Mouse (Mus musculus) thymus, postnatal 4 days (tissue): ENCODE measurements around the gene Serpinf2.
"Not testable (repeated sequence)": the region's sequence is repeated elsewhere in the genome, so short reads cannot be mapped to it uniquely, and the experiment has no call there.

ENCODE experiments used
- DNase-seq: peaks from one replicate; pipeline ENCODE4 v3.0.0; 2021

Serpinf2 gene

DNA sequence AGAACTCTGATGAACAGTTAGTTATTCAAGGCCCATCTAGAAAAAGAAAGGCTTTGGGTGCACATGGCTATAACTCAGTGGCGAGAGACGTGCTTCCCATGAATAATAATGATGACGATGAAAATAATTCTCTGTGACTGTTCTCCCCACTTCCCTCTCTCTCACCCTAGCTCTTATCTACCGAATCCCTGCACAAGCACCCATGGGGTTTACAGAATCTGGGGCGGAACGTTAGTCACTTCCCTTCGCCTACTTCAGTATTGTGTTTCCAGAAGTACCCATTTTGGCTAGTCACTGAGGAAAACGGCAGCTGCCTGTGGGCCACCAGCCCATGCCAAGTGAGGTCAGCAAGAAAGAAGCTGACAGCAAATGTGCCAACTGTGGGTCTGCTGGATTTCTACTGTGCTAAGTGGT is 19.2 kb upstream of the Serpinf2 start:
- DNase-seq: peak; percentile 40

- peak; percentile 75 for DNase-seq
These were observed 18.8 kb upstream of the Serpinf2 start for GRCm38 (mm10) chr11:75458169-75458568.

GRCm38 (mm10) chr11:75456440-75456871 is 17.1 kb upstream of the Serpinf2 start:
- DNase-seq: peak; percentile 31

- not testable (repeated sequence) for DNase-seq
These were observed 16.6 kb upstream of the Serpinf2 start for GRCm38 (mm10) chr11:75455971-75456370.

DNA sequence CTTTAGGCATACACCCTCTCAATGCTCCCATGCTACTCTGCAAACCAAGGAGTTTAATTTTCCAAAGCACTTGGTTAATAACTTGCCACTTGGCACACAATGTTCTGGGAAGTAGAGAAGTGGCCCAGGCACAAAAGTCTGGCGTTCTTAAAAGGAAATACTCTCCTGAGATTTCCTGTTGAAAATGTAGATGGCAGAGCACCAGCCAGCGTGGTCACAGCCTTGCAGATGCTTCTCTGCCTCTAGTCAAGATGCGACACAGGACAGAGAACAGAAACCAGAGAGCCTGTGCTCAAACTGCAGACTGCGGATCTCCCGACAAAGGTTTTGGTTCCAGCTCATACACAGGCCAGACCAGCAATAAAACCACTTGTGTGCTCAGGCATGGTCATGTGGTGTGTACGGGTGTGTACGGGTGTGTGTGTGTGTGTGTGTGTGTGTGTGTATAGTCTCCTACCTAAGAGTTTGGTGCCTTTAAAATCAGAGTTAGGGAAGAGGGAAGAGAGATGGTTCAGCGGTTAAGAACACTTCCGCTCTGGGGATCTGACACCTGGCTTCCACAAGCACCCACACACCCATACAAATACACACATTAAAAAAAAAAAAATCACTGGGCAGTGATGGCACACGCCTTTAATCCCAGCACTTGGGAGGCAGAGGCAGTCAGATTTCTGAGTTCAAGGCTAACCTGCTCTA is 15.8 kb upstream of the Serpinf2 start:
- peak; percentile 42 for DNase-seq

DNA sequence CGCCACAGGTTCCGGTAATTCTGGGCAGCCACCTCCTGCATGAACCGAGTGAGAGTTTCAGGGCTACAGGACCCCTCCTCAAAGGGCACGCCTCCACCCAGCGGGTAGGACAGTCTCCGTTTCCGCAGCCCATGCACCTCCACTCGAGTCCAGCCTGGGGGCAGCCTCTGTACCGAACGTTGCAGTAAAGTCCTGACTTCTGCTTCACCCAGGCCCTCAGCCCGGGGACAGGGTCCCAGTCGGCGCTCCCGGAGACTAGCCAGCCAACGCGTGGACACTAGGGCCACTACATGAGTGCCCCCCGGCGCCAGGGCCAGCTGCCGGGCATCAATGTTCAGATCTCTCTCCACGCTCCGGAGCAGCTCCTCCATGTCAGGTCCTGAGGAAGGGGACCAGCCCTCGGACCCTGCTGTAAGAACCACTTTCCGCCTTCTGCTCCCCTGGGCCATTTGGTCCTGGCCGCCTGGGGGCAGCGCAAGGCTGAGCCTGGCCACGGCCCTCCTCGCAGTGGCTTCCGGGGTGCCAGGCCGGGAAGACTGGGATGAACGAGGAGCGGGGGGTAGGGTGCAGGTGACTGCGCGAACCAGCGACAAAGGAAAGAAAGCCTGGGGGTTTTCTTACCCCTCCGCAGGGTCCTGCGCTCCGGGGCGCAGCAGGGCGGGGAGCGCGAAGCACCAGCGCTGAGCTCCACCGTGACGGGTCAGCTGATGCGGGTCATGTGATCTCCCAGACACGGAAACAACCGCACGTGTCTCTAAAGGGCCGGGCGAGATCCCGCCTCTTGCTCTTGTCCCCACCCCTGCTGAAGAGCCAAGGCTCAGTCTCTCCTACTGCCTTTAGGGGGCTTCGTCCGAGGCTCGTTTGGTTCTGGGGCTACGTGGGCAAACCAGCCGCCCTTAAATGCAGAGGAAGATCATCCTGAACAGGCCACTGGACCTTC is 14.9 kb upstream of the Serpinf2 start, which contains the start of gene Wdr81:
Wdr81 (minus strand) TSS at position 727 of the 940 bp plus-strand sequence.
- DNase-seq: peak; percentile 86

GRCm38 (mm10) chr11:75452812-75453557 is 13.6 kb upstream of the Serpinf2 start:
- DNase-seq: no peak

GRCm38 (mm10) chr11:75452081-75452480 is 12.7 kb upstream of the Serpinf2 start:
- no peak for DNase-seq

DNA sequence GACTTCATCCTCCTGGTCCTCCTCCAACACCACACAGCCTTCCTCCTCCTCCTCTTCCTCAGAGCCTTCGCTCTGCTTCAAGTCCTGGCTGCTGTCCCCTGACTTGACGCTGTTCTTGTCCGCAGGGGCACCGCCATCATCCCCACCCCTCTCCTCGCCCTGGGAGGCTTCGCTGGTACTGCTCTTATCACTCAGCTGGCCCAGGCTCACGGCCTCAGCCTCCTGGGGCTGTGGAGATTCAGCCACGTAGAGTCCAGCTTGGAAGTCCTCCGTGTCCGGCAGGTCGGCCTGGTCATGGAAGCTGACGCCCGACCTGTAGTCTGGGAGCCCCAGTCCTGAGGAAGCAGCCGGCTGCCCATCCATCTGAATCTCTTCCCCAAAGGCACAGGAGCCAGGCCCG is 11.5 kb upstream of the Serpinf2 start:
- DNase-seq: no peak

GRCm38 (mm10) chr11:75450304-75450908 is 11.0 kb upstream of the Serpinf2 start:
- DNase-seq: no peak

DNA sequence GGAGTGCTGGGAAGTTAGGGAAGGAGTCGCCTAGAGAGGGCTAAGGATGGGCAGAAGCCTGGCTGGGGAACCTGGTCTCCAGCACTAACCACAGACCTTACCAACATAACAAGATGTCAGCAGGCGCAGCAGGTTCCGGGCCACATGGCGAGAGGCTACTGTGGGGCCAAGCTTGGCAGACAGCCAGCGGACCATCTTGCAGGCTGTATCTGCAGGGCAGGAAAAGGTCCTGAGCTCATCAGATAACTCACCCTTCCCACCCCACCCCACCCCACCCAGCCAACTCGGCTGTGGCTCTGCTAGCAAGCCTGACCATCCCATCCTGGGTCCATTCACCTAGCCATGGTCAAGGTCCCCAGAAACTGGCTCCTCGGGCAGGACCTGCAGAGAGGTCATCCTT is 10.3 kb upstream of the Serpinf2 start:
- no peak for DNase-seq

DNA sequence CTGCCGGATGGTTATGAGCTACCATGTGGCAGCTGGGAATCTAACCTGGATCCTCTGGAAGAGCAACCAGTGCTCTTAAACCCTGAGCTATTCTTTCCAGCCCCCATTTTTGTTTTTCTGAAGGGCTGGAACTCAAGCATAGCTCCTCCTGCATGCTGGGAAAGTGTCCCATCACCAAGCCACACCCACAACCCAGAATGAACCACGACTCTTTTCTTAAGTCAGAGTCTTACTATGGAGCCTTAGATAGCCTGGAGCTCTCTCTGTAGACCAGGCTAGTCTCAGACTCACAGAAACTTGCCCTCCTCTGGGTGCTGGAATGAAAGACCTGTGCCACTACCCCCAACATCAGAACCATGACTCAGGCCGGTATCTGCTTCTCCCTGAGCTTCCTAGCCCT is 9.2 kb upstream of the Serpinf2 start:
- no peak for DNase-seq

DNA sequence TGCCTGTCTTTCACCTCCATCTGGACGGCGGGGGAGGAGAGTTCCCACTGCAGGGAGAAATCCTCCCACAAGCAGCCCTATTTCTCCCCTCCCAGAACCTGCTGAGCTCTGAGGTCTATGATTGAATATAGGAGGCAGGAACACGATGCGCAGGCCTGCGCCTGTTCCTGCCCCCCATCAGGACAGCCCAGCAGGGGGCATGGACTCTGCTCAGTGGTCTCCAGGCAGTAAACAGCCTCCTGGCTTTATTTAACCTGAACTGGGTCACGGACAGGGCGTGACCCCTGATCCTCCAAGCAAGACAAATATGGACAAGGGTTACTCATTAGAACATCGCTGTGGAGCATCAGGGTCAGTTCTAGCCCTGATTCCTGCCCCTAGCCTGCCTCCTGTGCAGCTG is 4.3 kb upstream of the Serpinf2 start:
- no peak for DNase-seq

DNA sequence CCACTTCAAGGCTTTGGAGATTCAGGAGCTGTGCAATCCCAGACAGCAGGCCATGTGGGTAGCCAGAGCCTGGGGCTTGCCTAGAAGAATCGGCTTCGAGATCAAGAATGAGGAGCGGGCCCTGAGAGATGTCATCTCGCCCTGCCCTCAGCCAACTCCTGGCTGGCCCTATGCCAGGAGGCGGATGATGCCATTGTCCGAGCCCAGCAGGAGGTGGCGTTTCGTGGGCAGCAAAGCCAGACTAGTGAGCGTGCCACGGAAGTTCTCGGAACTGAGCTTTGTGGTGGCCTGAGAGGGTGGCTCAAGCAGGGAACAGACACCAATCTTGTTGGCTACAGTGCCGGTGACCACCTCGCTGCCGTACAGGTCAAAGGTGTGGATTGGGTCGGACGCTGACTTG is 2.2 kb upstream of the Serpinf2 start:
- DNase-seq: no peak

GRCm38 (mm10) chr11:75441034-75441433 is 1.6 kb upstream of the Serpinf2 start:
- DNase-seq: no peak

DNA sequence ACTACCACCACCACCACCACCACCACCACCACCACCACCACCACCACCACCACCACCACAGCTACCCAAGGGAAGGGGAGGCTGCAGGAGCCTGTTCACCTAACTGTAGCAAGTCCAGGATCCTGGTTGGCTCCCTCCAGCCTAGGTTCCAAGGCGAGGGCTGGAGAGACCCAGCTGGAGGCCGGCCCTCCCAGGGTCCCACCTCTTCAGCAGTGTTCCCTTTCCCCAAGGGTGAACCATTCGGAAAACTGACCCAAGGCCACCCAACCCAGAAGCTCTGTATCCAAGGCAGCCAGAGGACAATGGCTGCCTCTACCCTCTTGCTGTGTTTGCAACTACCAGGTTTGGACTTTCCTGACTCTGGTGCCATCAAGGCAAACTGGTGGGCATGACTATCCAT is 560 bp upstream of the Serpinf2 start:
- DNase-seq: no peak

DNA sequence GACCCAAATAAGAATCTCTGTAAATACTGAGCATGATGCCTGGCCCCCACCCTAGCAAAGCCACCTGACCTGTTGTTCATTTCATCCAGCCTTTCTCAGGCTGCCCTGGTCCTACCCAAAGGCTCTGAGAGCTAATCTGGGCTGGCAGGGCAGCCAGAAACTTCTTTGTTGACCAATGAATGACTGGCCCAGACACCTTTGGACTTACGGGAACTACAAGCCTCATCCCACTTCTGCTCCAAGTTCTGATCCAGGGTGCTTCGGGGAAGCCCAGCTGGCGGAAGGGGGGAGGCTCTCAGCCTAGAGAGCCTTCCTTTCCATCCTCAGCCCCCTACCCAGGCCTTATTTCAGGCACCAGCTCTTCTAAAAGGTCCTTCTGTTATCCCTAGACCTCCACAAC is 587 bp downstream of the Serpinf2 start:
- DNase-seq: no peak

GRCm38 (mm10) chr11:75438194-75438593 is 1.2 kb downstream of the Serpinf2 start:
- DNase-seq: no peak

- no peak for DNase-seq
These were observed 5.3 kb downstream of the Serpinf2 start for GRCm38 (mm10) chr11:75434138-75434537.

GRCm38 (mm10) chr11:75431307-75431706 is 8.1 kb downstream of the Serpinf2 start:
- DNase-seq: no peak

GRCm38 (mm10) chr11:75429019-75429705 is 10.2 kb downstream of the Serpinf2 start:
- peak; percentile 63 for DNase-seq

GRCm38 (mm10) chr11:75424459-75424858 is 14.9 kb downstream of the Serpinf2 start:
- no peak for DNase-seq
